Mouse (Mus musculus) thymus, adult 2 months (tissue): ENCODE data around the gene Gpn1.

Experiments
- CTCF ChIP-seq: fragments of 200-500 bp; IDR thresholded peaks from 2 replicates; pipeline ENCODE4 v1.5.1; 2012; ENCODE audit warnings: mild to moderate bottlenecking, control low read depth, low read length, moderate library complexity, borderline replicate concordance; ENCODE audit not compliant: control insufficient read depth, poor library complexity, insufficient read depth; ENCODE audit errors: extremely low read depth
- POLR2A ChIP-seq: fragments of 200-500 bp; IDR thresholded peaks from 2 replicates; pipeline ENCODE4 v1.6.1; 2012; ENCODE audit warnings: mild to moderate bottlenecking, low read length, control low read depth, moderate library complexity; ENCODE audit not compliant: control insufficient read depth, poor library complexity, insufficient read depth; ENCODE audit errors: extremely low read depth

- TF ChIP-seq CTCF (no peak), POLR2A (no peak)
Observed at GRCm38 (mm10) chr5:31492031-31492430, 2.5 kb upstream of the Gpn1 start.
